Mouse (Mus musculus) B cell, adult 62 days (primary cell): ENCODE data around the gene Tnnc1. TPM values are rescaled to one million over a fixed set of nuclear protein-coding genes. Genes with fewer than 3 reads are reported as not detected.

Experiments used
- total RNA-seq: library from RNA; stranded (reverse); gene quantifications from 4 replicates; pipeline ENCODE4 v1.2.4, GENCODE M21; 2023

Tnnc1 gene
- 2.0 TPM in 1 of 4 replicates, not detected in the others for total RNA-seq

GRCm38 (mm10) chr14:31208084-31208483 lies at the start of gene Tnnc1:
Gene Tnnc1, plus strand, starts transcription at chr14:31208312.

DNA sequence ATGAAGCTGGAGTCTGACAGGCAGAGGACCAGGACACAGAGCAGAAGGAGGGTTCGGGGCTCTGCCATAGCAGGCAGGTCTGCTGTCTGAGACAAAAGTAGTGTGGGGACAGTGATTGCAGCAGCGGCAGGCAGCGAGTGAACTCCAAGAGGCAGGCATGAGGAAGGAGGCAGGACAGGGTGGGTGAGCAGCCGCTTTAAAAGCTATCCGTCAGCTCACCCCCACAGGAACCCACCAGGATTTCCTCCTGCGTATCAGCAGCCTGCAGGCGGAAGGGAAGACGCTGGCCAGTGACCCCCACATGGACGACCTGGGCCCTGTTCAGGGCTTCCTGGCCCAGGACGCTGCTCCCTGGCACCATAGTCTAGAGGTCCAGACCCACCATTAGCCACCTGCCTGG lies 39.7 kb upstream of the Tnnc1 start, which contains the start of gene Stab1:
Stab1 (minus strand) TSS at position 217 of the 400 bp plus-strand sequence.

GRCm38 (mm10) chr14:31216846-31217245 lies 8.7 kb downstream of the Tnnc1 start, which contains the start of gene Nisch:
Gene Nisch, minus strand, starts transcription at chr14:31216946.

GRCm38 (mm10) chr14:31217666-31218065 lies 9.6 kb downstream of the Tnnc1 start, which contains the start of gene Sema3g:
Gene Sema3g, plus strand, starts transcription at chr14:31217860.

GRCm38 (mm10) chr14:31251084-31251604 lies 43.0 kb downstream of the Tnnc1 start, which contains the start of the genes Phf7 and Bap1:
Gene Phf7, minus strand, starts transcription at chr14:31251317.
Gene Bap1, plus strand, starts transcription at chr14:31251450.

Other genes starting within 250 kb of the Tnnc1 start
- 9.7 to 15.3 TPM (median 11.5 TPM) in 4 replicates for gene Glt8d1, start 206.9 kb upstream of the Tnnc1 start, total RNA-seq
- 67.8 to 75.3 TPM (median 71.6 TPM) in 4 replicates for gene Spcs1, start 206.6 kb upstream of the Tnnc1 start, total RNA-seq
- gene Pbrm1, start 189.2 kb upstream of the Tnnc1 start, total RNA-seq, result 76.6 to 84.3 TPM (median 79.4 TPM) in 4 replicates
- gene Gnl3, start 189.2 kb upstream of the Tnnc1 start, total RNA-seq, result 451 to 493 TPM (median 486 TPM) in 4 replicates
- gene Smim4, start 79.4 kb upstream of the Tnnc1 start, total RNA-seq, result 15.9 to 25.8 TPM (median 17.4 TPM) in 4 replicates
- gene Nt5dc2, start 77.3 kb upstream of the Tnnc1 start, total RNA-seq, result 0.80 to 1.7 TPM (median 1.5 TPM) in 4 replicates
- gene Stab1, start 39.7 kb upstream of the Tnnc1 start, total RNA-seq, result 0.33 to 2.9 TPM (median 0.94 TPM) in 3 of 4 replicates, not detected in the other
- gene Nisch, start 8.6 kb downstream of the Tnnc1 start, total RNA-seq, result 318 to 343 TPM (median 336 TPM) in 4 replicates
- gene Sema3g, start 9.5 kb downstream of the Tnnc1 start, total RNA-seq, result not detected in 4 replicates
- 12.6 to 18.4 TPM (median 14.7 TPM) in 4 replicates for gene Phf7, start 43.0 kb downstream of the Tnnc1 start, total RNA-seq
- 117 to 132 TPM (median 124 TPM) in 4 replicates for gene Bap1, start 43.1 kb downstream of the Tnnc1 start, total RNA-seq
- 0.15 to 0.53 TPM (median 0.35 TPM) in 4 replicates for gene Dnah1, start 115.6 kb downstream of the Tnnc1 start, total RNA-seq
- gene Capn7, start 128.3 kb downstream of the Tnnc1 start, total RNA-seq, result 50.0 to 56.4 TPM (median 54.6 TPM) in 4 replicates
- gene Sh3bp5, start 227.8 kb downstream of the Tnnc1 start, total RNA-seq, result 260 to 320 TPM (median 313 TPM) in 4 replicates